In genomic region chr7:107545011-107545410, GRCm38 (mm10) we compare ENCODE assay signal across 17 mouse cellular contexts. TPM values are rescaled to one million over a fixed set of nuclear protein-coding genes. Genes with fewer than 3 reads are reported as not detected.
DNase-seq lines count a peak whose midpoint lies in the region.
"Had no signal": no experiment of that assay in that cellular context is flagged by ENCODE, and none has a peak within 500 bp of the region (broad histone marks: within the 10 kb centered on the region; RNA-seq: fewer than 3 reads in every experiment).

No protein-coding gene starts in this region.

- intact Hi-C loops in gastrocnemius, postnatal 14 days (cut with DNase I; ENCODE audit: low total_unique reads), result no loop called here

- DNase-seq in cerebellum, postnatal 10 days, result peak; percentile 44 to 54
- no peak for DNase-seq in cerebellum, postnatal 4 days (ENCODE audit: low spot score in 2 of 2)
- DNase-seq in gastrocnemius, postnatal 14 days, result peak; percentile 15
- DNase-seq in gastrocnemius, adult 8-10 months (ENCODE audit: low spot score in 2 of 2), result no peak
- DNase-seq in adipocyte (ENCODE audit: low spot score), result peak; percentile 3
- peak; percentile 49 to 70 for DNase-seq in cerebellum, postnatal 25 days
- DNase-seq in lung, adult 18-20 months, result no peak
- DNase-seq: adrenal gland, postnatal 14 days; B cell, adult 2 months; forebrain, postnatal 0 days; heart, postnatal 10 days; kidney, adult 2 months; kidney, postnatal 36 days; right cerebral cortex, postnatal 4 days; thymus, adult 18-20 months; thymus, postnatal 25 days had no signal

RNA-seq across cellular contexts. Expression of gene Olfml1, which starts 22.2 kb away (rescaled TPM):
- total RNA-seq in gastrocnemius, postnatal 14 days (2021), result 1 to 10 TPM; 5.9 to 7.0 TPM
- total RNA-seq in gastrocnemius, adult 8-10 months (2022), result 1 to 10 TPM in 3 of 4 experiments, under 1 TPM in 1; 0.60 to 2.0 (median 1.6) TPM
- total RNA-seq: megakaryocyte-erythroid progenitor cell, adult 5-6 weeks had no signal

RNA-seq across cellular contexts. Expression of gene Ppfibp2, which starts 50.0 kb away (rescaled TPM):
- 1 to 10 TPM; 8.4 to 9.9 TPM for total RNA-seq in gastrocnemius, postnatal 14 days (2021)
- total RNA-seq in gastrocnemius, adult 8-10 months (2022), result 10 to 100 TPM; 10.6 to 13.0 (median 12.0) TPM

Comparison
In these comparisons a context has a peak if more than half of its experiments do, and no peak if none do; other contexts are left out.
1. DNase-seq: peak in cerebellum, postnatal 10 days (2 of 2), gastrocnemius, postnatal 14 days (single experiment), adipocyte (single experiment) and cerebellum, postnatal 25 days (2 of 2); none in cerebellum, postnatal 4 days (0 of 2), gastrocnemius, adult 8-10 months (0 of 2) and lung, adult 18-20 months (0 of 2).